Mouse (Mus musculus): Measurements from ENCODE around the gene Gm9964. TPM values are rescaled to one million over a fixed set of nuclear protein-coding genes. Genes with fewer than 3 reads are reported as not detected.

The Gm9964 gene
- not detected in 2 replicates for polyA plus RNA-seq (2016; fragmentation: Nextera tagmentation; extraction: Ambion mirVana)

GRCm38 (mm10) chr11:79296856-79297491, at the start of gene Gm9964:
TSS of gene Gm9964 (minus strand) at chr11:79296906.
- no peak within 1 kb of the TSS for H3K4me2 ChIP-seq
- H3K27me3 ChIP-seq (replicated peaks): no peaks in the 10 kb centered on the region
- H3K4me1 ChIP-seq (replicated peaks): no peaks in the 10 kb centered on the region
- H3K4me3 ChIP-seq: no peak within 1 kb of the TSS
- no peak within 1 kb of the TSS for H3K27ac ChIP-seq (ENCODE audit: poor library complexity, severe bottlenecking)
- no peak for ATAC-seq (ENCODE audit: insufficient number of reproducible peaks, low FRiP score)
- 81% methylated on average over 5 of the region's 5 CpGs for WGBS
- H3K9ac ChIP-seq: no peak within 1 kb of the TSS
- no peaks in the 10 kb centered on the region for H3K36me3 ChIP-seq
- H3K9me3 ChIP-seq (replicated peaks): no peaks in the 10 kb centered on the region

- Histone ChIP-seq H3K4me2 (peak overlapping the region; percentile 86), H3K9ac (peak overlapping the region; percentile 94), H3K4me1 (replicated peaks) (peaks cover 29% of the 10 kb centered on the region), H3K27ac (ENCODE audit: poor library complexity, severe bottlenecking) (peak overlapping the region; percentile 88), H3K9me3 (replicated peaks) (peaks cover 5% of the 10 kb centered on the region), H3K27me3 (replicated peaks) (no peaks in the 10 kb centered on the region), H3K4me3 (peak overlapping the region; percentile 83), H3K36me3 (peaks cover 12% of the 10 kb centered on the region)
- 1% methylated on average over 45 of the region's 63 CpGs for WGBS
- ATAC-seq (ENCODE audit: insufficient number of reproducible peaks, low FRiP score): peak; percentile 79
Measured at GRCm38 (mm10) chr11:79339808-79340781, 43.4 kb upstream of the Gm9964 start.

- ATAC-seq (ENCODE audit: insufficient number of reproducible peaks, low FRiP score): peak; percentile 91
- H3K27ac ChIP-seq (ENCODE audit: poor library complexity, severe bottlenecking): peak within 1 kb of the TSS; percentile 88
Measured at GRCm38 (mm10) chr11:79339234-79339807, 42.6 kb upstream of the Gm9964 start, which contains the start of gene Nf1. TSS of gene Nf1 (plus strand) at chr11:79339693.

GRCm38 (mm10) chr11:79338621-79339020, 41.9 kb upstream of the Gm9964 start:
- no peak for ATAC-seq (ENCODE audit: insufficient number of reproducible peaks, low FRiP score)
- WGBS: 39% methylated on average over 4 of the region's 4 CpGs
- peaks cover 9% of the 10 kb centered on the region for H3K36me3 ChIP-seq
- H3K9me3 ChIP-seq (replicated peaks): peaks cover 5% of the 10 kb centered on the region
- peaks cover 29% of the 10 kb centered on the region for H3K4me1 ChIP-seq (replicated peaks)
- H3K27ac ChIP-seq (ENCODE audit: poor library complexity, severe bottlenecking): peak overlapping the region; percentile 88
- H3K9ac ChIP-seq: peak overlapping the region; percentile 94
- peak overlapping the region; percentile 83 for H3K4me3 ChIP-seq
- peak overlapping the region; percentile 86 for H3K4me2 ChIP-seq
- H3K27me3 ChIP-seq (replicated peaks): no peaks in the 10 kb centered on the region

More at GRCm38 (mm10) chr11:79339234-79339807, 42.6 kb upstream of the Gm9964 start, which contains the start of gene Nf1:
- Histone ChIP-seq H3K4me3 (peak within 1 kb of the TSS; percentile 83), H3K9me3 (replicated peaks) (peaks cover 5% of the 10 kb centered on the region), H3K4me2 (peak within 1 kb of the TSS; percentile 86), H3K9ac (peak within 1 kb of the TSS; percentile 94), H3K36me3 (peaks cover 10% of the 10 kb centered on the region), H3K27me3 (replicated peaks) (no peaks in the 10 kb centered on the region), H3K4me1 (replicated peaks) (peaks cover 29% of the 10 kb centered on the region)
- under 1% methylated on average over 42 of the region's 49 CpGs for WGBS

- H3K4me1 ChIP-seq (replicated peaks): peaks cover 29% of the 10 kb centered on the region
- H3K4me3 ChIP-seq: no peak overlapping the region
- H3K27ac ChIP-seq (ENCODE audit: poor library complexity, severe bottlenecking): no peak overlapping the region
- H3K4me2 ChIP-seq: no peak overlapping the region
- peaks cover 2% of the 10 kb centered on the region; the same call in 1 of the 2 replicates for H3K36me3 ChIP-seq
- 89% methylated on average over 5 of the region's 5 CpGs for WGBS
- no peak for ATAC-seq (ENCODE audit: insufficient number of reproducible peaks, low FRiP score)
- H3K9ac ChIP-seq: no peak overlapping the region
- H3K9me3 ChIP-seq (replicated peaks): peaks cover 5% of the 10 kb centered on the region
- no peaks in the 10 kb centered on the region for H3K27me3 ChIP-seq (replicated peaks)
Measured at GRCm38 (mm10) chr11:79336722-79337267, 40.1 kb upstream of the Gm9964 start.

- H3K4me1 ChIP-seq (replicated peaks): peaks cover 18% of the 10 kb centered on the region
- no peaks in the 10 kb centered on the region for H3K27me3 ChIP-seq (replicated peaks)
- ATAC-seq (ENCODE audit: insufficient number of reproducible peaks, low FRiP score): no peak
- no peak overlapping the region for H3K27ac ChIP-seq (ENCODE audit: poor library complexity, severe bottlenecking)
- H3K9ac ChIP-seq: no peak overlapping the region
- H3K9me3 ChIP-seq (replicated peaks): peaks cover 5% of the 10 kb centered on the region
- no peak overlapping the region for H3K4me2 ChIP-seq
- no peak overlapping the region for H3K4me3 ChIP-seq
- WGBS: 85% methylated on average over 6 of the region's 6 CpGs
- no peaks in the 10 kb centered on the region for H3K36me3 ChIP-seq
Measured at GRCm38 (mm10) chr11:79335077-79335476, 38.4 kb upstream of the Gm9964 start.

- 97% methylated on average over 1 of the region's 1 CpGs for WGBS
- H3K9me3 ChIP-seq (replicated peaks): no peaks in the 10 kb centered on the region
- no peaks in the 10 kb centered on the region for H3K27me3 ChIP-seq (replicated peaks)
- H3K36me3 ChIP-seq: no peaks in the 10 kb centered on the region
- no peak overlapping the region for H3K9ac ChIP-seq
- no peak overlapping the region for H3K27ac ChIP-seq (ENCODE audit: poor library complexity, severe bottlenecking)
- no peak overlapping the region for H3K4me3 ChIP-seq
- H3K4me2 ChIP-seq: no peak overlapping the region
- ATAC-seq (ENCODE audit: insufficient number of reproducible peaks, low FRiP score): no peak
- no peaks in the 10 kb centered on the region for H3K4me1 ChIP-seq (replicated peaks)
Measured at GRCm38 (mm10) chr11:79329585-79329984, 32.9 kb upstream of the Gm9964 start.

GRCm38 (mm10) chr11:79328060-79328459, 31.4 kb upstream of the Gm9964 start:
- no peaks in the 10 kb centered on the region for H3K36me3 ChIP-seq
- H3K9ac ChIP-seq: no peak overlapping the region
- H3K4me1 ChIP-seq (replicated peaks): no peaks in the 10 kb centered on the region
- H3K27ac ChIP-seq (ENCODE audit: poor library complexity, severe bottlenecking): no peak overlapping the region
- no peak overlapping the region for H3K4me3 ChIP-seq
- no peaks in the 10 kb centered on the region for H3K9me3 ChIP-seq (replicated peaks)
- no peak overlapping the region for H3K4me2 ChIP-seq
- ATAC-seq (ENCODE audit: insufficient number of reproducible peaks, low FRiP score): no peak
- no peaks in the 10 kb centered on the region for H3K27me3 ChIP-seq (replicated peaks)
- 87% methylated on average over 4 of the region's 4 CpGs for WGBS

GRCm38 (mm10) chr11:79327106-79327505, 30.4 kb upstream of the Gm9964 start:
- ATAC-seq (ENCODE audit: insufficient number of reproducible peaks, low FRiP score): no peak
- no peaks in the 10 kb centered on the region for H3K9me3 ChIP-seq (replicated peaks)
- no peak overlapping the region for H3K4me2 ChIP-seq
- H3K36me3 ChIP-seq: no peaks in the 10 kb centered on the region
- H3K4me3 ChIP-seq: no peak overlapping the region
- H3K4me1 ChIP-seq (replicated peaks): no peaks in the 10 kb centered on the region
- H3K9ac ChIP-seq: no peak overlapping the region
- H3K27me3 ChIP-seq (replicated peaks): no peaks in the 10 kb centered on the region
- H3K27ac ChIP-seq (ENCODE audit: poor library complexity, severe bottlenecking): no peak overlapping the region
- 29% methylated on average over 4 of the region's 4 CpGs for WGBS

GRCm38 (mm10) chr11:79325663-79326062, 29.0 kb upstream of the Gm9964 start:
- H3K4me1 ChIP-seq (replicated peaks): no peaks in the 10 kb centered on the region
- H3K9ac ChIP-seq: no peak overlapping the region
- no peaks in the 10 kb centered on the region for H3K36me3 ChIP-seq
- H3K9me3 ChIP-seq (replicated peaks): no peaks in the 10 kb centered on the region
- H3K4me3 ChIP-seq: no peak overlapping the region
- no peaks in the 10 kb centered on the region for H3K27me3 ChIP-seq (replicated peaks)
- no peak overlapping the region for H3K4me2 ChIP-seq
- no peak for ATAC-seq (ENCODE audit: insufficient number of reproducible peaks, low FRiP score)
- H3K27ac ChIP-seq (ENCODE audit: poor library complexity, severe bottlenecking): no peak overlapping the region
- WGBS: 72% methylated on average over 8 of the region's 8 CpGs

Measured in heart, embryonic 12.5 days (tissue).